Mouse (Mus musculus) neural tube, embryonic 15.5 days (tissue): ENCODE results near the gene A3galt2. TPM values are rescaled to one million over a fixed set of nuclear protein-coding genes. Genes with fewer than 3 reads are reported as not detected.

Source experiments
- ATAC-seq: fragments of 200-750 bp; cut with Nextera tagmentation; 2 replicates; pipeline ENCODE4 v1.8.0; 2017; ENCODE audit warnings: mild to moderate bottlenecking, moderate TSS enrichment, moderate library complexity; ENCODE audit not compliant: low FRiP score
- H3K27ac ChIP-seq: fragments of 300-500 bp; sonication (generic); replicated peaks from 2 replicates; pipeline ENCODE4 v1.5.1; 2015; ENCODE audit warnings: mild to moderate bottlenecking, inconsistent platforms
- H3K27me3 ChIP-seq: fragments of 300-500 bp; sonication (generic); replicated peaks from 2 replicates; pipeline ENCODE4 v1.6.1; 2015; ENCODE audit warnings: inconsistent platforms
- H3K36me3 ChIP-seq: fragments of 300-500 bp; sonication (generic); 2 replicates; pipeline ENCODE4 v1.6.1; 2015; ENCODE audit warnings: inconsistent platforms
- H3K4me1 ChIP-seq: fragments of 300-500 bp; sonication (generic); 2 replicates; pipeline ENCODE4 v1.6.1; 2015; ENCODE audit warnings: inconsistent platforms
- H3K4me2 ChIP-seq: fragments of 300-500 bp; sonication (generic); 2 replicates; pipeline ENCODE4 v1.6.1; 2015; ENCODE audit warnings: inconsistent platforms, mild to moderate bottlenecking, moderate library complexity
- H3K4me3 ChIP-seq: fragments of 300-500 bp; sonication (generic); replicated peaks from 2 replicates; pipeline ENCODE4 v1.5.1; 2015; ENCODE audit warnings: mild to moderate bottlenecking, inconsistent platforms
- H3K9ac ChIP-seq: fragments of 300-500 bp; sonication (generic); replicated peaks from 2 replicates; pipeline ENCODE4 v1.6.1; 2015; ENCODE audit warnings: mild to moderate bottlenecking, inconsistent platforms
- H3K9me3 ChIP-seq: fragments of 300-500 bp; sonication (generic); replicated peaks from 2 replicates; pipeline ENCODE4 v1.6.1; 2016; ENCODE audit warnings: inconsistent platforms
- WGBS: fragments of 180-500 bp; shearing (Covaris S2); methylation state at CpG from one replicate; pipeline ENCODE4 v1.1.7; 2015; ENCODE audit warnings: mixed read lengths; 5-methylcytosine and 5-hydroxymethylcytosine counted together
- polyA plus RNA-seq: library from polyadenylated mRNA; unstranded; fragments of >200 nt; fragmentation: Nextera tagmentation; extraction: Ambion mirVana; gene quantifications from 2 replicates; pipeline ENCODE4 v1.2.1, GENCODE M21; 2015

A3galt2 gene
- polyA plus RNA-seq, 1 experiment from 2014 or later = 0.41 TPM

DNA sequence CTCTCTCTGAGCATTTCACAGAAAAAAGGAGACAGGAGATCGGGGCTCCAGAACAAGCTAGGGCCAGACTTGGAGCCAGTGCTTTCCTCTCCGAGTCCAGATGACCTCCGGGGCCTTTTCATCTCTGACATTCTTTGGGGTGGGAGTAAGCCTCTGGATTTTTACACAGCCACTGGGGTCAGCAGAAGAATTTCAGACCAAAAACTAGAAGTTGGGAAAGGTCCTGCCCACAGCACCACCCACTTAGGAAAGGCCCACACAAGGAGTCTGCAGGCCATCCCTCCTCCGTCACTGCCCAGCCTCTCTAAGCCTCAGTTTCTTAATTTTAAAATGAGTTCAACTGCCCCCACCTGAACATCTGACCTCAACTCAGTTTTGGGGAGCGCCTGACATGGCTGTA, 48.4 kb downstream of the A3galt2 start:
- Histone ChIP-seq H3K27ac (peak overlapping the region; percentile 93; the same call in 1 of the 2 replicates), H3K4me1 (peaks cover 66% of the 10 kb centered on the region), H3K36me3 (no peaks in the 10 kb centered on the region), H3K4me2 (peak overlapping the region; percentile 97), H3K9me3 (no peaks in the 10 kb centered on the region), H3K9ac (peak overlapping the region; percentile 97), H3K4me3 (peak overlapping the region; percentile 64; the same call in 1 of the 2 replicates), H3K27me3 (no peaks in the 10 kb centered on the region)
- WGBS = 71% methylated on average over 5 of the region's 5 CpGs
- no peak for ATAC-seq

DNA sequence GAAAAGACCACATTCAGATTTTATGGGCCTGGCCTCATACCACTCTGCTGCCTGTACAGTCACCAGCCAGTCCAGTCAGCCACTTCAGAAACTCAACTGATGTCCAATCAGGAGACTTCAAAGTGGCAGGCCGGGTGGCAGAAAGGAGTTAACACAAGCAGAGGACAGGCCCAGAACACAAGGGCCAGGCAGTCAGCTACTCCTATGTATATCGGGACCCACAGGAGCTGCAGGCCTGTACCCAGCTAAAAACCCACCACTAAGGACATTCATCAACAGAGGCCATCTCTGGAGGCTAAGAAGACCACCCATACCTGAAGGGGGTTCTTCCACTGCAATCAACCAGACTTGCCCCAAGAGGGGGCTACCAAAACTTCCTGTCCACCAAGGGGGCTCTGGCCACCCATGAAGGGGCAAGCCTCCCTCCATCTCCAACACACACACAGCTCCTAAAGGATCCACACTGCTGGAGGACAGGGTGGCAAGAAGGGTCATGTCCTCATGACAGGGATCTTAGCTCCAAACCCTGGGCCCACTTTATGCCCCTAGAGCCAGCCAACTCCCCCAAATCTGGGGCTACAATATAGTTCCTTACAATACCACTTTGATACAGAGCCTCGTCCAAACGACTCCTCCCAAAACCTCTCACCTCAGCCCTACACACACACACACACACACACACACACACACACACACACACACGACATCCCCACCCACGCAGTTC, 49.4 kb downstream of the A3galt2 start:
- peaks cover 56% of the 10 kb centered on the region for H3K4me1 ChIP-seq
- no peak for ATAC-seq
- peak overlapping the region; percentile 64 for H3K4me3 ChIP-seq
- WGBS = 3% methylated on average over 6 of the region's 6 CpGs
- no peaks in the 10 kb centered on the region for H3K27me3 ChIP-seq
- H3K27ac ChIP-seq = peak overlapping the region; percentile 93
- H3K36me3 ChIP-seq = no peaks in the 10 kb centered on the region
- H3K4me2 ChIP-seq = peak overlapping the region; percentile 97
- peak overlapping the region; percentile 97 for H3K9ac ChIP-seq
- no peaks in the 10 kb centered on the region for H3K9me3 ChIP-seq

DNA sequence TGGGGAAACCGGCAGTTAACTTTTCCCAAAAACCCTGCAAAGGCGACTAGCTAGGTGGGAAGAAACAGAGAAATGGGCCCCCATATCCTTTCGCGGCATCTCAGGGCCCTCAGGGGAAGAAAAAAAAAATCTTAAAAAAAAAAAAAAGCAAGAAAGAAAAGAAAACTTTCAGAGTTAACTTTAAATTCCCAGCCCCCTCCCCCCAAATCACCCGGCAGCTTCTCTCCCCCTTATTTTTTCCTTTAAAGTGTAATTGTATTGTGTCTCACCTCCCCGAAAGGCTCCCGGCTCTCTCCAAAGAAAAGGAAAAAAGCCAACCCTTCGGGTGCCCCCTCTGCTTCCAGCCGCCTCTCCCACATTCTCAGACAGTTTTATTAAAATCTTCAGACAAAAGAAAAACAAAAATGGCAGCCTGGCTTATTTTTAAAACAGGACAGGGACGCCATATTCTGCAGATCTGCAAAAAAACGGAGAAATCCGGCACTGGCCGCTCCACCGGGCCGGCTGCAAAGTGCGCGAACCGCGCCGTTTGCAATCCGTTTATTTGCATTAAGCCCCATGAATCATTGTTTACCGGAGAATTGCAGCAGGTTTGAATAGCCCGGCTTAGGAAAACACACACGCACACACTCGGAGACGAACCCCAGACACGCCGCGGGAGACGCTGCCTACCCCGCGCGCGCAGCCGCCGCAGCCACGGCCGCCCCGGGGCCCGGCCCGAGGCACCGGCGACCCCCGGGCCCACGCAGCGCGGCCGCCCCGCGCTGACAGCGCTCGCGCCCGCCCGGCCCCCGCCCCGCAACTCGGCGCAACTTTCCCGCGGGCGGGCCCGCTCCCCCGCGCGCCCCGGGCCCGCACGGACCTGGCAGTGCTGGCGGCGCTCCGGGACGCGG, 50.2 kb downstream of the A3galt2 start:
- Histone ChIP-seq H3K36me3 (no peaks in the 10 kb centered on the region), H3K9me3 (no peaks in the 10 kb centered on the region), H3K4me1 (peaks cover 49% of the 10 kb centered on the region), H3K9ac (peak overlapping the region; percentile 97), H3K27ac (peak overlapping the region; percentile 93), H3K27me3 (no peaks in the 10 kb centered on the region), H3K4me2 (peak overlapping the region; percentile 97), H3K4me3 (peak overlapping the region; percentile 64)
- 0 out of 2 replicates have a peak, but pooled peaks have one; percentile 37 for ATAC-seq
- under 1% methylated on average over 73 of the region's 74 CpGs for WGBS

DNA sequence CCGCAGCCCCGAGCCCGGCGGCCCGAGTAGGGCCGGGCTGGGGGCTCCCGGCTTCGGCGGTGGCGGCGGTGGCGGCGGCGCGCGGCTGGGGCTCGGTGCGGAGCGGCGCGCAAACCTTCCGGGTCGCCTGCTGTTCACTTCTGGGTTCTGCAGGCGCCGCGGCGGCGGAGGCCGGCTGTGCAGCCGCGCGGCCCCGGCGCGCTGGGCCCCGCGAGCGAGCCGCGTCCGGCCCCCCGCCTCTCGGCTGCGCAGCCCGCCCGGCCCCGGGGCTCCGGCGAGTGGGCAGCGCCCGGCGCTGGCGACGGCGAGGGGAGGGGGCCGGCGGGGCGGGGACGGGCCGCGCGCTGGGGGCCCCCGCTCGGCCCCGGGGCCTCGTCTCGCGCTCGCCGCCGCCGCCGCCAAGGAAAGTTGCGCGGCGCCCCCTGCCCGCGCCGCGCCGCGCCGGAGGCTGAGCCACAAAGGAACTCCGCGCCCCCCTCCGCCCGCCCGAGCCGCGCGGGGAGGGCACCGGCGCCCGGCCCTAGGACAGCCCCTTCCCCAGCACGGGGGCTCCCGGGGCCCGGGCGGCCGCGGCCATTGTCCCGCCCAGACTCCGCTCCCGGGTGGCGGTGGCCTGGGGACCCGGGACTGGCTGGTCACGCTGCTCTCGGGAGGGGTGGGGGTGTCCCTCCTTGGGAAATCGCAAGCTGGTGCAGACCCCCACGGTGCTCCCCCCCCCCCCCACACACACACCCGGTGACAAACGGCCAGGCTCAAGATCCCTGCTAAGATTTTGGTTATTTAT, 51.1 kb downstream of the A3galt2 start, which contains the start of gene Zfp362:
Zfp362 (minus strand) TSS at position 3 of the 784 bp plus-strand sequence.
- Histone ChIP-seq H3K9ac (peak within 1 kb of the TSS; percentile 97), H3K4me2 (peak within 1 kb of the TSS; percentile 97), H3K4me3 (peak within 1 kb of the TSS; percentile 64), H3K27ac (peak within 1 kb of the TSS; percentile 93), H3K4me1 (peaks cover 49% of the 10 kb centered on the region), H3K36me3 (no peaks in the 10 kb centered on the region), H3K27me3 (no peaks in the 10 kb centered on the region), H3K9me3 (no peaks in the 10 kb centered on the region)
- WGBS = 0% methylated on average over 15 of the region's 111 CpGs
- peak; percentile 51 for ATAC-seq

DNA sequence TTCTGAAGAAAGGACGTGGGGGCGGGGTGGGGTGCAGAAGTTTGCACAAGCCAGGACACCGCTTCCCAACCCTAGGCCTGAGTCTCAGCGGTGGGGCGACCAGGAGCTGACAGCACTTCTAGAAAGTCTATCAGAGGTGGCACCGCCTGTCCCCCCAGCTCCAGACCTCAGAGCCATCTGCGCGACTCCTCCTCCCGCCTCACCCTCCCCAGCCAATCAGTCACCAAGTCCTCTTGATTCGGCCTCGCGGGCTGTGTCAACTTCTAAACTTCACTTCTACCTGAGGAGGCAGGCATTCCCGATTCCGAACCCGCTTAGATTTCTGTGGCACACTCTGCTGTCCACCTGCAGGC, 51.6 kb downstream of the A3galt2 start:
- 2% methylated on average over 15 of the region's 15 CpGs for WGBS
- no peaks in the 10 kb centered on the region for H3K27me3 ChIP-seq
- H3K4me3 ChIP-seq = peak overlapping the region; percentile 64
- ATAC-seq = peak; percentile 16
- no peaks in the 10 kb centered on the region for H3K36me3 ChIP-seq
- H3K9me3 ChIP-seq = no peaks in the 10 kb centered on the region
- peak overlapping the region; percentile 93 for H3K27ac ChIP-seq
- H3K4me2 ChIP-seq = peak overlapping the region; percentile 97
- peaks cover 45% of the 10 kb centered on the region for H3K4me1 ChIP-seq
- H3K9ac ChIP-seq = peak overlapping the region; percentile 97

DNA sequence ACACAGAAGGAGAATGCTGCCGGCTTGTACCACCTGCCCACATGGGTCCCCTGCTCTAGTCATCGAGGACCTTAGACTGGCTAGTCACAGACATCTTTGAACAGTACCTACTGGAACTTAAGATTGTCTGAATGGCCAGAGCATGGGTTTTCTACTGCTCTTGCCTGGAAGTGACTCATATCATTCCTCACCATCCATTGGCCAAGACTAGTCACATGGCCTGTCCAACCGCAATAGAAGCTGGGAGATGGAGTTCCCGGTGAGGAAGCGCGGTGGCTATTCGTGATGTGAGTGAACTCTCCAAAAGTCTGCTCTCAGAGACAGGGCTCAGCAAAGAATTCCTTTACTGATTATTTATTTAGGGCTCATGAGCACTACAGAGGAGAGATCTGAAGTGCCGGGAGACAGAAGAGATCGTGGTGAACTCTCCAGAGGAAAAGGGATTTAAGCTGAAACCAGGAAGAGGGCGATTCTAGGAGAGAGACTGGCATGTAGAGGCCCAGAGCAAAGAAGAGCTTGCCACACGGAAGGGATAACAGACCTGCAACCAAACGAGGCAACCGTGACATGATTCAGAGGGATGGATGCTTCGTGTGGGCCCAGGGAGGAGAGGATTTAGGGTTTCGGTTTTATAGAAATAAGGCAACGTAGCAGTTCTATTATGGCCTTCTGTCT, 56.4 kb downstream of the A3galt2 start:
- Histone ChIP-seq H3K4me3 (peak overlapping the region; percentile 51), H3K4me1 (peaks cover 26% of the 10 kb centered on the region), H3K36me3 (no peaks in the 10 kb centered on the region), H3K27ac (peak overlapping the region; percentile 74), H3K27me3 (no peaks in the 10 kb centered on the region), H3K9ac (peak overlapping the region; percentile 56), H3K9me3 (no peaks in the 10 kb centered on the region), H3K4me2 (peak overlapping the region; percentile 70)
- 14% methylated on average over 16 of the region's 16 CpGs for WGBS
- ATAC-seq = peak; percentile 96

DNA sequence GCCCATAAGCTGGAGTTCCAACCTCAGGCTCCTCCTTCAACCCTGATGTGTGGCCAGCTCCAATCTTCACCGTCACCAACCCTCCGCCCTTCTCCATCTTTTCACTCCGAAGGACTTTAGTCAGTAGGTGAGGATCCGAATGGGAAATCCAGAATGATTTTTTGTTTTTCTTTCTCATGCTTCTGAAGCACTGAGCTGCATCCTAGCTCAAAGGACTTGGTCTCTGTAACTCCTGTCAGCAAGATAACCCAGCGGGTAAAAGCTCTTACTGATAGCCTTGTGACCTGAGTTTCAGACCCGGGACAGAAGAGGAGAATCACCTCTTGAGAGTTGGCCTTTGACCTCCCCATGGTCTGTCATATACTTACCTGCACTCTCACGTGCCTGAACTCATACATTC, 61.8 kb downstream of the A3galt2 start:
- Histone ChIP-seq H3K4me3 (no peak overlapping the region), H3K9me3 (no peaks in the 10 kb centered on the region), H3K9ac (no peak overlapping the region), H3K36me3 (no peaks in the 10 kb centered on the region), H3K27me3 (no peaks in the 10 kb centered on the region), H3K27ac (no peak overlapping the region; the same call in 1 of the 2 replicates), H3K4me2 (no peak overlapping the region), H3K4me1 (peaks cover 8% of the 10 kb centered on the region)
- WGBS = 67% methylated on average over 7 of the region's 7 CpGs
- ATAC-seq = no peak

Other genes with a start within 250 kb of the A3galt2 start
- 4.3 and 4.5 TPM in 2 replicates for gene Zscan20, start 145.3 kb upstream of the A3galt2 start, polyA plus RNA-seq
- 2.0 and 3.0 TPM in 2 replicates for gene Tlr12, start 136.7 kb upstream of the A3galt2 start, polyA plus RNA-seq
- 47.6 and 54.5 TPM in 2 replicates for gene Phc2, start 100.7 kb upstream of the A3galt2 start, polyA plus RNA-seq
- 29.3 and 33.6 TPM in 2 replicates for gene Zfp362, start 50.7 kb downstream of the A3galt2 start, polyA plus RNA-seq
- gene Trim62, start 128.2 kb downstream of the A3galt2 start, polyA plus RNA-seq = 20.9 and 25.5 TPM in 2 replicates
- gene Azin2, start 207.1 kb downstream of the A3galt2 start, polyA plus RNA-seq = 20.3 and 20.7 TPM in 2 replicates
- 90.2 and 120 TPM in 2 replicates for gene Ak2, start 236.6 kb downstream of the A3galt2 start, polyA plus RNA-seq